Mouse (Mus musculus) kidney, adult 2 months (tissue): ENCODE results near the gene Abca7. TPM values are rescaled to one million over a fixed set of nuclear protein-coding genes. Genes with fewer than 3 reads are reported as not detected.
"Not testable (repeated sequence)": the region's sequence is repeated elsewhere in the genome, so short reads cannot be mapped to it uniquely, and the experiment has no call there.

Experiments
- DNase-seq: peaks from one replicate; pipeline ENCODE4 v3.0.0; 2021
- H3K27ac ChIP-seq: fragments of 200-500 bp; 2 replicates; pipeline ENCODE4 v1.5.1; 2012; ENCODE audit warnings: low read depth, low read length, control low read depth, inconsistent platforms; ENCODE audit not compliant: insufficient read depth
- H3K27me3 ChIP-seq: fragments of 200-500 bp; replicated peaks from 2 replicates; pipeline ENCODE4 v1.6.1; 2012; ENCODE audit warnings: mild to moderate bottlenecking, moderate library complexity, low read length, inconsistent platforms; ENCODE audit not compliant: control insufficient read depth, insufficient read depth
- H3K36me3 ChIP-seq: fragments of 200-500 bp; 2 replicates; pipeline ENCODE4 v1.6.1; 2012; ENCODE audit warnings: mild to moderate bottlenecking, moderate library complexity, low read length, inconsistent platforms; ENCODE audit not compliant: control insufficient read depth, insufficient read depth
- H3K4me1 ChIP-seq: fragments of 200-500 bp; 2 replicates; pipeline ENCODE4 v1.6.1; 2011; ENCODE audit warnings: low read length; ENCODE audit not compliant: control insufficient read depth, insufficient read depth
- H3K4me3 ChIP-seq: fragments of 200-500 bp; 2 replicates; pipeline ENCODE4 v1.5.1; 2011; ENCODE audit warnings: mild to moderate bottlenecking, low read depth, low read length, control low read depth; ENCODE audit not compliant: insufficient read depth
- CTCF ChIP-seq: fragments of 200-500 bp; conservative IDR thresholded peaks from 2 replicates; pipeline ENCODE4 v1.5.1; 2011; ENCODE audit warnings: low read depth, mild to moderate bottlenecking, control low read depth, low read length, moderate library complexity, mixed read lengths; ENCODE audit not compliant: insufficient read depth, insufficient read length
- POLR2A ChIP-seq: fragments of 200-500 bp; IDR thresholded peaks from one replicate; pipeline ENCODE4 v1.6.1; 2011; ENCODE audit warnings: low read depth, low read length, control low read depth
- WGBS: fragments of 180-500 bp; shearing (Covaris S2); methylation state at CpG from one replicate; pipeline ENCODE4 v1.1.7; 2018; 5-methylcytosine and 5-hydroxymethylcytosine counted together
- polyA plus RNA-seq: library from polyadenylated mRNA; depleted of rRNA; stranded (reverse); fragments of >200 nt; gene quantifications from 2 replicates; pipeline ENCODE4 v1.2.3, GENCODE M21; 2012

Gene Abca7
- polyA plus RNA-seq, 1 experiment = 10.6 TPM

GRCm38 (mm10) chr10:80052374-80052764 lies 56.1 kb downstream of the Abca7 start:
- Histone ChIP-seq H3K4me3 (no peak overlapping the region), H3K27ac (peak overlapping the region; percentile 92), H3K4me1 (peaks cover 34% of the 10 kb centered on the region), H3K36me3 (peaks cover 3% of the 10 kb centered on the region), H3K27me3 (no peaks in the 10 kb centered on the region)
- TF ChIP-seq CTCF (no peak), POLR2A (no peak)
- DNase-seq = no peak
- WGBS = 78% methylated on average over 5 of the region's 5 CpGs

- TF ChIP-seq POLR2A (peak; percentile 88), CTCF (no peak)
- Histone ChIP-seq H3K4me3 (peak overlapping the region; percentile 88), H3K36me3 (peaks cover 4% of the 10 kb centered on the region), H3K27me3 (no peaks in the 10 kb centered on the region), H3K27ac (peak overlapping the region; percentile 99), H3K4me1 (peaks cover 34% of the 10 kb centered on the region)
- WGBS = under 1% methylated on average over 47 of the region's 47 CpGs
- DNase-seq = peak; percentile 100
These were observed 57.0 kb downstream of the Abca7 start for GRCm38 (mm10) chr10:80053259-80053780.

GRCm38 (mm10) chr10:80053831-80054815 lies 57.8 kb downstream of the Abca7 start:
- WGBS = under 1% methylated on average over 77 of the region's 77 CpGs
- no peak for TF ChIP-seq POLR2A
- 0 out of 2 replicates have a peak, but pooled peaks have one; percentile 28 for TF ChIP-seq CTCF
- DNase-seq = peak; percentile 85
- no peaks in the 10 kb centered on the region for H3K27me3 ChIP-seq
- peaks cover 34% of the 10 kb centered on the region for H3K4me1 ChIP-seq
- peak overlapping the region; percentile 88 for H3K4me3 ChIP-seq
- peaks cover 4% of the 10 kb centered on the region for H3K36me3 ChIP-seq
- H3K27ac ChIP-seq = peak overlapping the region; percentile 99

- H3K36me3 ChIP-seq, DNase-seq, H3K27me3 ChIP-seq: not testable (repeated sequence)
- WGBS = 1% methylated on average over 3 of the region's 3 CpGs
- peak overlapping the region; percentile 99; the same call in 1 of the 2 replicates for H3K27ac ChIP-seq
- peaks cover 34% of the 10 kb centered on the region for H3K4me1 ChIP-seq
- peak overlapping the region; percentile 88 for H3K4me3 ChIP-seq
These were observed 58.6 kb downstream of the Abca7 start for GRCm38 (mm10) chr10:80054911-80055310.

GRCm38 (mm10) chr10:80055364-80055763 lies 59.1 kb downstream of the Abca7 start:
- Histone ChIP-seq H3K4me3 (peak overlapping the region; percentile 10; the same call in 1 of the 2 replicates), H3K4me1 (peaks cover 29% of the 10 kb centered on the region), H3K27ac (peak overlapping the region; percentile 37; the same call in 1 of the 2 replicates), H3K36me3 (peaks cover 4% of the 10 kb centered on the region), H3K27me3 (no peaks in the 10 kb centered on the region)
- DNase-seq = no peak
- TF ChIP-seq CTCF (no peak), POLR2A (no peak)
- WGBS = 47% methylated on average over 5 of the region's 5 CpGs

- Histone ChIP-seq H3K27ac (peak overlapping the region; percentile 37), H3K36me3 (peaks cover 4% of the 10 kb centered on the region), H3K4me1 (peaks cover 24% of the 10 kb centered on the region), H3K4me3 (peak overlapping the region; percentile 10; the same call in 1 of the 2 replicates), H3K27me3 (no peaks in the 10 kb centered on the region)
- no peak for TF ChIP-seq POLR2A
- no peak for TF ChIP-seq CTCF
- peak; percentile 56 for DNase-seq
- 34% methylated on average over 9 of the region's 10 CpGs for WGBS
These were observed 59.6 kb downstream of the Abca7 start for GRCm38 (mm10) chr10:80055891-80056290.

- H3K36me3 ChIP-seq = peaks cover 4% of the 10 kb centered on the region
These were observed 60.2 kb downstream of the Abca7 start for GRCm38 (mm10) chr10:80056506-80056905.

More at GRCm38 (mm10) chr10:80056506-80056905, 60.2 kb downstream of the Abca7 start:
- Histone ChIP-seq H3K27ac (peak overlapping the region; percentile 27; the same call in 1 of the 2 replicates), H3K4me1 (peaks cover 18% of the 10 kb centered on the region), H3K4me3 (no peak overlapping the region), H3K27me3 (no peaks in the 10 kb centered on the region)
- DNase-seq = peak; percentile 75
- 56% methylated on average over 4 of the region's 4 CpGs for WGBS
- TF ChIP-seq POLR2A = no peak
- TF ChIP-seq CTCF = no peak
